ENCODE assay signal across 9 mouse cellular contexts in genomic region chr14:40948522-40948921, GRCm38 (mm10). TPM values are rescaled to one million over a fixed set of nuclear protein-coding genes. Genes with fewer than 3 reads are reported as not detected.
DNase-seq lines count a peak whose midpoint lies in the region; ATAC-seq and TF ChIP-seq lines count a peak whose summit lies in the region.
"Had no signal": no experiment of that assay in that cellular context is flagged by ENCODE, and none has a peak within 500 bp of the region (broad histone marks: within the 10 kb centered on the region; RNA-seq: fewer than 3 reads in every experiment).

No protein-coding gene starts in this region.

- peaks cover 16% of the 10 kb centered on the region; the same call in 1 of the 2 replicates for H3K4me1 ChIP-seq in heart, postnatal 0 days (ENCODE audit: control insufficient read depth, insufficient read depth)
- peaks cover 56% of the 10 kb centered on the region for H3K4me1 ChIP-seq in spleen, adult 2 months (ENCODE audit: control insufficient read depth, insufficient read depth, insufficient read length)
- H3K4me1 ChIP-seq in hindbrain, embryonic 14.5 days (replicated peaks; ENCODE audit: control insufficient read depth, insufficient read depth, low read length) = peaks cover 11% of the 10 kb centered on the region; the same call in 1 of the 2 replicates
- peaks cover 38% of the 10 kb centered on the region for H3K4me1 ChIP-seq in stomach, embryonic 16.5 days (ENCODE audit: control insufficient read depth, insufficient read depth, low read length)

- no peak overlapping the region for H3K4me3 ChIP-seq in heart, postnatal 0 days (ENCODE audit: low read depth, low read length)
- H3K4me3 ChIP-seq in spleen, adult 2 months (ENCODE audit: extremely low read depth, insufficient read depth, insufficient read length) = no peak overlapping the region
- H3K4me3 ChIP-seq in hindbrain, embryonic 14.5 days (replicated peaks; ENCODE audit: low read length) = no peak overlapping the region
- H3K4me3 ChIP-seq in stomach, embryonic 16.5 days (replicated peaks; ENCODE audit: low read length) = no peak overlapping the region

- H3K27ac ChIP-seq in heart, postnatal 0 days (ENCODE audit: low read depth) = peak overlapping the region; percentile 55
- peak overlapping the region; percentile 86 for H3K27ac ChIP-seq in spleen, adult 2 months (ENCODE audit: insufficient read depth, low read length)
- H3K27ac ChIP-seq in hindbrain, embryonic 14.5 days = peak overlapping the region; percentile 35; the same call in 1 of the 2 replicates
- H3K27ac ChIP-seq in stomach, embryonic 16.5 days (ENCODE audit: low read length) = peak overlapping the region; percentile 92

- TF ChIP-seq CTCF in heart, postnatal 0 days (IDR thresholded peaks at IDR 0.05; ENCODE audit: low read depth) = no peak
- no peak for TF ChIP-seq CTCF in spleen, adult 2 months (IDR thresholded peaks at IDR 0.05; ENCODE audit: extremely low read depth, insufficient read depth, insufficient read length, insufficient replicate concordance)

- 92% methylated on average over 5 of the region's 5 CpGs for WGBS in heart, postnatal 0 days
- 73% methylated on average over 5 of the region's 5 CpGs for WGBS in spleen, adult 2 months
- WGBS in hindbrain, embryonic 14.5 days = 90% methylated on average over 5 of the region's 5 CpGs
- 72% methylated on average over 5 of the region's 5 CpGs for WGBS in stomach, embryonic 16.5 days

- no peak for ATAC-seq in heart, postnatal 0 days (ENCODE audit: insufficient read depth, low read depth)
- ATAC-seq in hindbrain, embryonic 14.5 days (ENCODE audit: low FRiP score) = no peak
- peak; percentile 41 for ATAC-seq in stomach, embryonic 16.5 days (ENCODE audit: insufficient read depth, low FRiP score)
- no peak for ATAC-seq in erythroid progenitor cell, adult 5-6 weeks (replicated peaks; ENCODE audit: low FRiP score, poor library complexity, severe bottlenecking)

- no peak for TF ChIP-seq EP300 in heart, postnatal 0 days (IDR thresholded peaks at IDR 0.05; ENCODE audit: low read depth)

- DNase-seq in heart, postnatal 0 days (ENCODE audit: low spot score) = no peak
- DNase-seq in heart, adult 18-20 months = no peak
- DNase-seq in spleen, adult 2 months (ENCODE audit: low read depth in 1 of 2, low spot score in 2 of 2) = no peak
- no peak for DNase-seq in spleen, postnatal 4 days (ENCODE audit: low spot score in 2 of 2)
- DNase-seq in hindbrain, embryonic 14.5 days (ENCODE audit: low spot score) = no peak
- no peak for DNase-seq in cerebellum, adult 11 months
- DNase-seq: cerebellum, adult 2 months had no signal

- TF ChIP-seq POLR2A in spleen, adult 2 months (IDR thresholded peaks at IDR 0.05; ENCODE audit: low read depth, low read length) = no peak

- H3K36me3 ChIP-seq in heart, postnatal 0 days (replicated peaks; ENCODE audit: control insufficient read depth, insufficient read depth, low read length) = no peaks in the 10 kb centered on the region; the same call in 1 of the 2 replicates
- H3K36me3 ChIP-seq in spleen, adult 2 months (ENCODE audit: control insufficient read depth, insufficient read depth, low read length) = no peaks in the 10 kb centered on the region
- peaks cover 3% of the 10 kb centered on the region; the same call in 1 of the 2 replicates for H3K36me3 ChIP-seq in hindbrain, embryonic 14.5 days (replicated peaks; ENCODE audit: control insufficient read depth, insufficient read depth)
- no peaks in the 10 kb centered on the region for H3K36me3 ChIP-seq in stomach, embryonic 16.5 days (ENCODE audit: control insufficient read depth, insufficient read depth, low read length)

- no peaks in the 10 kb centered on the region for H3K27me3 ChIP-seq in heart, postnatal 0 days (ENCODE audit: control insufficient read depth, insufficient read depth, low read length)
- H3K27me3 ChIP-seq in spleen, adult 2 months (ENCODE audit: control insufficient read depth, insufficient read depth, low read length) = no peaks in the 10 kb centered on the region
- no peaks in the 10 kb centered on the region for H3K27me3 ChIP-seq in hindbrain, embryonic 14.5 days (ENCODE audit: control insufficient read depth, insufficient read depth, low read length)
- no peaks in the 10 kb centered on the region for H3K27me3 ChIP-seq in stomach, embryonic 16.5 days (ENCODE audit: control insufficient read depth, insufficient read depth, low read length)

- H3K9ac ChIP-seq in heart, postnatal 0 days (replicated peaks; ENCODE audit: low read depth, low read length) = no peak overlapping the region
- H3K9ac ChIP-seq in hindbrain, embryonic 14.5 days = no peak overlapping the region
- peak overlapping the region; percentile 49 for H3K9ac ChIP-seq in stomach, embryonic 16.5 days (ENCODE audit: low read length)

- H3K4me2 ChIP-seq in heart, postnatal 0 days (ENCODE audit: low read depth, low read length) = no peak overlapping the region
- no peak overlapping the region for H3K4me2 ChIP-seq in hindbrain, embryonic 14.5 days (replicated peaks)
- H3K4me2 ChIP-seq in stomach, embryonic 16.5 days (ENCODE audit: low read depth, low read length) = 0 out of 2 replicates have a peak overlapping the region, but pooled peaks have one; percentile 27

- H3K9me3 ChIP-seq in heart, postnatal 0 days (replicated peaks; ENCODE audit: control insufficient read depth, low read length) = no peaks in the 10 kb centered on the region
- H3K9me3 ChIP-seq in hindbrain, embryonic 14.5 days (ENCODE audit: control insufficient read depth, low read length) = no peaks in the 10 kb centered on the region
- H3K9me3 ChIP-seq in stomach, embryonic 16.5 days (replicated peaks; ENCODE audit: control insufficient read depth, low read length) = no peaks in the 10 kb centered on the region

RNA-seq across cellular contexts. Expression of gene Tspan14, which starts 18.1 kb away (rescaled TPM):
- 15.6 and 30.2 TPM in 2 replicates for total RNA-seq in heart, postnatal 0 days (2014; rRNA removed; ENCODE audit: low replicate concordance)
- polyA plus RNA-seq in heart, postnatal 0 days (2015; fragmentation: Nextera tagmentation; extraction: Ambion mirVana) = 21.6 and 23.8 TPM in 2 replicates
- 10 to 100 TPM; 13.8 to 18.2 TPM for total RNA-seq in heart, adult 18-20 months (2021)
- 60.0 and 65.4 TPM in 2 replicates for polyA plus RNA-seq in spleen, adult 2 months (2012; rRNA removed)
- 65.6 and 70.1 TPM in 2 replicates for polyA plus RNA-seq in hindbrain, embryonic 14.5 days (2014; fragmentation: Nextera tagmentation; extraction: Ambion mirVana)
- polyA plus RNA-seq in stomach, embryonic 16.5 days (2015; fragmentation: Nextera tagmentation; extraction: Ambion mirVana) = 77.3 and 88.1 TPM in 2 replicates
- 8.8 and 13.3 TPM in 2 replicates for total RNA-seq in erythroid progenitor cell, adult 5-6 weeks (2015; ENCODE audit: low replicate concordance)
- 4.4 and 7.9 TPM in 2 replicates for total RNA-seq in erythroid progenitor cell, adult 5-6 weeks (2017; ENCODE audit: low replicate concordance)

RNA-seq across cellular contexts. Expression of gene Sh2d4b, which starts 55.5 kb away (rescaled TPM):
- 0.46 and 1.0 TPM in 2 replicates for total RNA-seq in heart, postnatal 0 days (2014; rRNA removed; ENCODE audit: low replicate concordance)
- 0.20 and 0.21 TPM in 2 replicates for polyA plus RNA-seq in heart, postnatal 0 days (2015; fragmentation: Nextera tagmentation; extraction: Ambion mirVana)
- total RNA-seq in heart, adult 18-20 months (2021) = under 1 TPM; 0.60 to 0.93 TPM
- polyA plus RNA-seq in spleen, adult 2 months (2012; rRNA removed) = 0.42 and 0.48 TPM in 2 replicates
- 1.1 and 1.7 TPM in 2 replicates for polyA plus RNA-seq in hindbrain, embryonic 14.5 days (2014; fragmentation: Nextera tagmentation; extraction: Ambion mirVana)
- 0.35 and 0.41 TPM in 2 replicates for polyA plus RNA-seq in stomach, embryonic 16.5 days (2015; fragmentation: Nextera tagmentation; extraction: Ambion mirVana)
- not detected in 2 replicates for total RNA-seq in erythroid progenitor cell, adult 5-6 weeks (2015; ENCODE audit: low replicate concordance)
- 0.39 TPM in 1 of 2 replicates, not detected in the other for total RNA-seq in erythroid progenitor cell, adult 5-6 weeks (2017; ENCODE audit: low replicate concordance)

Comparison
In these comparisons a context has a peak if more than half of its experiments do, and no peak if none do; other contexts are left out.
1. H3K27ac ChIP-seq: peak in every context shown above with its lines; median percentile 92 in stomach, embryonic 16.5 days; 86 in spleen, adult 2 months; 55 in heart, postnatal 0 days; 35 in hindbrain, embryonic 14.5 days.